Mouse (Mus musculus): ENCODE data around the gene Rnf24.

DNA sequence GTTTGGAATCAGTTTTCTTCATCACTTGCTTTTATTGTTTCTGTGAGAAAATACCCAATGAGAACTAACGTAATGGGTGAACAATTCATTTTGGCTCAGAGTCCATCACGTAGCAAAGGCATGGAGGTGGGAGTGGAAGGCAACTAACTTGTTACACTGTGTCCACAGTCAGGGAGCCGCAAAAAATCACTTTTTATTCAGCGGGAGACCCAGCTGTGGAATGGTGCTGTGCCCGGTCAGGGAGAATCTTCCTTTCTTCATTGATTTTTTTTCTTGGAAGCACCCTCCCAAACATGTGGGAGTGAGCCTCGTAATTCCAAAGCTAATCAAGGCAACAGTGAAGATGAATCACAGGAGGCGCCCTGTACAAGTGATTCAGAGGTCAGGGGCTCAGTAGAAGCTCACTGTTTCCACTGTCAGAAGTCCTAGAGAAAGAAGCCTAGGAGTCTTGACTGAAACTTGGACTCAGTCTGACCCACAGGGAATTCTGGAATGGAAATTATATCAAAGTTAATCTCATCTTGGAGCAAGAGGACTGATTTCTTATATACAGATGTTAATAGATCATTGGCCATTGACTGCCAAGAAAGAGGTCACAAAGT is 19.7 kb upstream of the Rnf24 start:
- TF ChIP-seq PAX5 (IDR thresholded peaks at IDR 0.05; ENCODE audit: low read length), result no peak
- TF ChIP-seq CTCF (conservative IDR thresholded peaks at IDR 0.05 in 1 of 2, IDR thresholded peaks at IDR 0.05 in 1 of 2; ENCODE audit: low read depth in 2 of 2, low read length in 2 of 2), result no peak
- TF ChIP-seq POLR2A (IDR thresholded peaks at IDR 0.05; ENCODE audit: low read depth, low read length), result no peak
- TF ChIP-seq HCFC1 (IDR thresholded peaks at IDR 0.05; ENCODE audit: low read depth, low read length), result no peak
